Mouse (Mus musculus) macrophage (primary cell): ENCODE results near the gene Wdr19. TPM values are rescaled to one million over a fixed set of nuclear protein-coding genes. Genes with fewer than 3 reads are reported as not detected.
A peak's percentile ranks its signal among the peaks of the same experiment; 100 is the strongest.

Experiments used
- H3K27ac ChIP-seq: fragments of 350-480 bp; formaldehyde crosslinking; 2 replicates; pipeline ENCODE4 v1.9.0; 2021
- H3K36me3 ChIP-seq: fragments of 350-480 bp; formaldehyde crosslinking; 2 replicates; pipeline ENCODE4 v1.9.0; 2021; ENCODE audit errors: inconsistent target
- H3K4me3 ChIP-seq: fragments of 350-480 bp; formaldehyde crosslinking; 2 replicates; pipeline ENCODE4 v1.9.0; 2021; ENCODE audit errors: inconsistent target
- H3K79me2 ChIP-seq: fragments of 350-480 bp; formaldehyde crosslinking; 2 replicates; pipeline ENCODE4 v1.9.0; 2021; ENCODE audit errors: inconsistent target
- WGBS: methylation state at CpG from one replicate; pipeline ENCODE4 v1.1.7; 2026; ENCODE audit warnings: inconsistent platforms; ENCODE audit not compliant: missing documents; 5-methylcytosine and 5-hydroxymethylcytosine counted together
- polyA plus RNA-seq: library from polyadenylated mRNA; stranded (reverse); fragments of 250-400 nt; gene quantifications from 3 replicates; pipeline ENCODE4 v1.2.4, GENCODE M21; 2018; ENCODE audit warnings: inconsistent platforms

Wdr19 gene
- polyA plus RNA-seq, 1 experiment from 2014 or later: 3.9 TPM

GRCm38 (mm10) chr5:65300121-65300520, 100.6 kb downstream of the Wdr19 start:
- WGBS: 91% methylated on average over 9 of the region's 9 CpGs
- no peak overlapping the region for H3K27ac ChIP-seq
- H3K79me2 ChIP-seq: no peaks in the 10 kb centered on the region
- H3K4me3 ChIP-seq: no peak overlapping the region
- peaks cover 40% of the 10 kb centered on the region for H3K36me3 ChIP-seq

- WGBS: 89% methylated on average over 9 of the region's 9 CpGs
- H3K36me3 ChIP-seq: peaks cover 31% of the 10 kb centered on the region
These were observed 106.0 kb downstream of the Wdr19 start for GRCm38 (mm10) chr5:65305516-65305915.

GRCm38 (mm10) chr5:65308208-65308607, 108.7 kb downstream of the Wdr19 start:
- peaks cover 16% of the 10 kb centered on the region; the same call in 1 of the 2 replicates for H3K79me2 ChIP-seq
- H3K4me3 ChIP-seq: no peak overlapping the region
- 96% methylated on average over 7 of the region's 7 CpGs for WGBS
- H3K36me3 ChIP-seq: peaks cover 24% of the 10 kb centered on the region
- H3K27ac ChIP-seq: peak overlapping the region; percentile 68

More at GRCm38 (mm10) chr5:65305516-65305915, 106.0 kb downstream of the Wdr19 start:
- Histone ChIP-seq H3K4me3 (no peak overlapping the region), H3K79me2 (peaks cover 16% of the 10 kb centered on the region; the same call in 1 of the 2 replicates), H3K27ac (no peak overlapping the region)

- Histone ChIP-seq H3K79me2 (peaks cover 16% of the 10 kb centered on the region; the same call in 1 of the 2 replicates), H3K36me3 (peaks cover 28% of the 10 kb centered on the region), H3K4me3 (no peak overlapping the region), H3K27ac (peak overlapping the region; percentile 68)
- 46% methylated on average over 3 of the region's 3 CpGs for WGBS
These were observed 109.4 kb downstream of the Wdr19 start for GRCm38 (mm10) chr5:65308866-65309265.

Other genes starting within 250 kb of the Wdr19 start
- 28.2 to 115 TPM (median 31.4 TPM) in 3 replicates for gene Tlr6, start 239.6 kb upstream of the Wdr19 start, polyA plus RNA-seq
- 12.5 to 16.6 TPM (median 14.3 TPM) in 3 replicates for gene Fam114a1, start 229.6 kb upstream of the Wdr19 start, polyA plus RNA-seq
- gene Tmem156, start 107.6 kb upstream of the Wdr19 start, polyA plus RNA-seq: 2.7 to 3.9 TPM (median 3.8 TPM) in 3 replicates
- 40.6 to 51.7 TPM (median 46.4 TPM) in 3 replicates for gene Klhl5, start 92.2 kb upstream of the Wdr19 start, polyA plus RNA-seq
- 28.4 to 36.3 TPM (median 35.4 TPM) in 3 replicates for gene Rfc1, start 136.0 kb downstream of the Wdr19 start, polyA plus RNA-seq
- gene Klb, start 148.6 kb downstream of the Wdr19 start, polyA plus RNA-seq: not detected in 3 replicates
- 415 to 1,286 TPM (median 1,137 TPM) in 3 replicates for gene Rpl9, start 191.7 kb downstream of the Wdr19 start, polyA plus RNA-seq
- 20.7 to 35.1 TPM (median 21.1 TPM) in 3 replicates for gene Lias, start 191.8 kb downstream of the Wdr19 start, polyA plus RNA-seq
- 29.7 to 103 TPM (median 53.7 TPM) in 3 replicates for gene Ugdh, start 236.3 kb downstream of the Wdr19 start, polyA plus RNA-seq